Mouse (Mus musculus): ENCODE measurements around the gene Zcwpw1. TPM values are rescaled to one million over a fixed set of nuclear protein-coding genes. Genes with fewer than 3 reads are reported as not detected.

Zcwpw1 gene
- polyA plus RNA-seq, 1 experiment from 2014 or later, result 2.7 TPM

DNA sequence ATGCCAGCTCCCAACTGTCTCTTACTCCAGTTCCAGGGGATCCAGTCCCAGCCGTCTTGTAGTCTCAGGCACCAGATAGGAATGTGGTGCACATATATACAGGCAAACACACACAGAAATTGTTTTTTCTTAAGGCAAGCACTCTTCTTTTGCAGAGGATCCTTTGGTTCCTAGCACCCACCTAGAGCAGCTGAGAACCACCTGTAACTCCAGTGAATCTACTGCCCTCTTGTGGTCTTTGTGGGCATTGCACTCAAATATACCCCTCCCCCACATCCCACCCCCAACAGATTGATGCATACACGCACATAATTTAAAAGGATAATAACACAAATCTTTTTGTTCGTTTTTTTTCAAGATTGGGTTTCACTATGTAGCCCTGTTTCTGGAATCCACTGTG is 21.3 kb upstream of the Zcwpw1 start:
- H3K4me3 ChIP-seq (ENCODE audit: low read depth, low read length), result no peak overlapping the region
- no peaks in the 10 kb centered on the region for H3K27me3 ChIP-seq (ENCODE audit: control insufficient read depth, insufficient read depth, low read length)
- no peaks in the 10 kb centered on the region for H3K4me1 ChIP-seq (replicated peaks; ENCODE audit: control insufficient read depth, insufficient read depth)
- WGBS, result 67% methylated on average over 3 of the region's 3 CpGs
- DNase-seq (ENCODE audit: low spot score) (no peak), ATAC-seq (ENCODE audit: low FRiP score, low TSS enrichment) (no peak)
- no peak overlapping the region for H3K4me2 ChIP-seq (replicated peaks; ENCODE audit: low read depth)
- peak; percentile 70 for TF ChIP-seq CTCF (IDR thresholded peaks at IDR 0.05; ENCODE audit: low read depth)
- TF ChIP-seq EP300 (optimal IDR thresholded peaks at IDR 0.05), result no peak
- no peak overlapping the region for H3K27ac ChIP-seq (replicated peaks)
- H3K9ac ChIP-seq (ENCODE audit: low read length), result no peak overlapping the region
- no peaks in the 10 kb centered on the region for H3K36me3 ChIP-seq (ENCODE audit: control insufficient read depth, insufficient read depth, low read length)
- no peaks in the 10 kb centered on the region for H3K9me3 ChIP-seq (ENCODE audit: control insufficient read depth, low read length)

GRCm38 (mm10) chr5:137768475-137768874 is 19.1 kb upstream of the Zcwpw1 start:
- 65% methylated on average over 1 of the region's 1 CpGs for WGBS
- Histone ChIP-seq H3K4me1 (replicated peaks; ENCODE audit: control insufficient read depth, insufficient read depth) (no peaks in the 10 kb centered on the region), H3K27me3 (ENCODE audit: control insufficient read depth, insufficient read depth, low read length) (no peaks in the 10 kb centered on the region), H3K9me3 (ENCODE audit: control insufficient read depth, low read length) (no peaks in the 10 kb centered on the region), H3K4me3 (ENCODE audit: low read depth, low read length) (no peak overlapping the region), H3K9ac (ENCODE audit: low read length) (no peak overlapping the region), H3K36me3 (ENCODE audit: control insufficient read depth, insufficient read depth, low read length) (no peaks in the 10 kb centered on the region), H3K4me2 (replicated peaks; ENCODE audit: low read depth) (no peak overlapping the region), H3K27ac (replicated peaks) (no peak overlapping the region)
- no peak for TF ChIP-seq EP300 (optimal IDR thresholded peaks at IDR 0.05)
- TF ChIP-seq CTCF (IDR thresholded peaks at IDR 0.05; ENCODE audit: low read depth), result no peak
- no peak for DNase-seq (ENCODE audit: low spot score)
- ATAC-seq (ENCODE audit: low FRiP score, low TSS enrichment), result no peak

DNA sequence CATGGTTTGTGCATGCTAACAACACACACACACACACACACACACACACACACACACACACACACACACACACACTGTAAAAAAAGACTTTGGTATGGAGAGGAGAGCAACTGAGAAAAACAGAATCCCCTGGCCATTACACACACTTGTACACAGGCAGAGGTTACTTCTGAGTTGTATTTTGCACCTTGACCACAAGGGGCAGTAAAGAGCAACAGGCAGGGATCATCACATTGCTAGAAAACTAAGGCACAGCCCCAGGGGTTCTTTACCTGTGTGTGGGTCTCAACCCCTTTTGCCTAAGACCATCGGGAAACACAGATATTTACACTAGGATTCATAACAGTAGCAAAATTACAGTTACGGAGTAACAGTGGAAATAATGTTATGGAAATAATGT is 16.9 kb upstream of the Zcwpw1 start:
- no peak for DNase-seq (ENCODE audit: low spot score)
- Histone ChIP-seq H3K9me3 (ENCODE audit: control insufficient read depth, low read length) (no peaks in the 10 kb centered on the region), H3K9ac (ENCODE audit: low read length) (no peak overlapping the region), H3K4me3 (ENCODE audit: low read depth, low read length) (no peak overlapping the region), H3K27ac (replicated peaks) (no peak overlapping the region), H3K4me1 (replicated peaks; ENCODE audit: control insufficient read depth, insufficient read depth) (no peaks in the 10 kb centered on the region), H3K4me2 (replicated peaks; ENCODE audit: low read depth) (no peak overlapping the region), H3K27me3 (ENCODE audit: control insufficient read depth, insufficient read depth, low read length) (no peaks in the 10 kb centered on the region), H3K36me3 (ENCODE audit: control insufficient read depth, insufficient read depth, low read length) (no peaks in the 10 kb centered on the region)
- WGBS, result 48% methylated on average over 2 of the region's 2 CpGs
- ATAC-seq (ENCODE audit: low FRiP score, low TSS enrichment), result peak; percentile 39; the same call in 1 of the 2 replicates
- TF ChIP-seq CTCF (IDR thresholded peaks at IDR 0.05; ENCODE audit: low read depth) (peak; percentile 94), EP300 (optimal IDR thresholded peaks at IDR 0.05) (no peak)

- Histone ChIP-seq H3K9me3 (ENCODE audit: control insufficient read depth, low read length) (no peaks in the 10 kb centered on the region), H3K27me3 (ENCODE audit: control insufficient read depth, insufficient read depth, low read length) (no peaks in the 10 kb centered on the region), H3K27ac (replicated peaks) (no peak overlapping the region), H3K36me3 (ENCODE audit: control insufficient read depth, insufficient read depth, low read length) (no peaks in the 10 kb centered on the region), H3K9ac (ENCODE audit: low read length) (no peak overlapping the region), H3K4me3 (ENCODE audit: low read depth, low read length) (no peak overlapping the region), H3K4me2 (replicated peaks; ENCODE audit: low read depth) (no peak overlapping the region), H3K4me1 (replicated peaks; ENCODE audit: control insufficient read depth, insufficient read depth) (no peaks in the 10 kb centered on the region)
- ATAC-seq (ENCODE audit: low FRiP score, low TSS enrichment) (no peak), DNase-seq (ENCODE audit: low spot score) (no peak)
- no peak for TF ChIP-seq EP300 (optimal IDR thresholded peaks at IDR 0.05)
- no peak for TF ChIP-seq CTCF (IDR thresholded peaks at IDR 0.05; ENCODE audit: low read depth)
These were observed 14.8 kb upstream of the Zcwpw1 start for GRCm38 (mm10) chr5:137772755-137773154.

DNA sequence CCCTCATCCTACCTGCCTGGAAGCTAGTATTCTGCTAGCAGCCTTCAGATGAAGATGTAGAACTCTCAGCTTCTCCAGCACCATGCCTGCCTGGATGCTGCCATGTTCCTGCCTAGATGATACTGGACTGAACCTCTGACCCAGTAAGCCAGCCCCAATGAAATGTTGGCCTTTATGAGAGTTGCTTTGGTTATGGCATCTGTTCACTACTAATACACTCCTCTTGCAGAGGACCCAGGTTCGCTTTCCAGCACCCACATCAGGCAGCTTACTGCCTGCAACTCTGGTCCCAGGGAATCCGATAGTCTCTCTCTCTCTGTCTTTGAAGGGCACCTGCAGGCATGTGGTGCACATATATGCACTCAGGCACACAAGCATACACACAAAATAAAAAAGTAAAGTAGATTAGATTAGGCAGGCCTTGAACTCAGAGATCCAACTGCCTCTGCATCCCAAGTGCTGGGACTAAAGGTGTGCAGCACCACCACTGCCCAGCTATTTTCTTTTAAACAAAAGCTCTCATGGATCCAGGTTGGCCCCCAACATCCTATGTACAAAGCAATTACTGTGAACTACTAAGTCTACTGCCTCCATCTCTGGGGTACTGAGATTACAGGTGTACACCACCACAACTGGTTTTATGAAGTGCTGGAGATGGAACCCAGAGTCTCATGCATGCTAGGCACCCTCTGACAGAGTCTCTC is 11.9 kb upstream of the Zcwpw1 start:
- 87% methylated on average over 2 of the region's 2 CpGs for WGBS
- TF ChIP-seq EP300 (optimal IDR thresholded peaks at IDR 0.05) (no peak), CTCF (IDR thresholded peaks at IDR 0.05; ENCODE audit: low read depth) (no peak)

DNA sequence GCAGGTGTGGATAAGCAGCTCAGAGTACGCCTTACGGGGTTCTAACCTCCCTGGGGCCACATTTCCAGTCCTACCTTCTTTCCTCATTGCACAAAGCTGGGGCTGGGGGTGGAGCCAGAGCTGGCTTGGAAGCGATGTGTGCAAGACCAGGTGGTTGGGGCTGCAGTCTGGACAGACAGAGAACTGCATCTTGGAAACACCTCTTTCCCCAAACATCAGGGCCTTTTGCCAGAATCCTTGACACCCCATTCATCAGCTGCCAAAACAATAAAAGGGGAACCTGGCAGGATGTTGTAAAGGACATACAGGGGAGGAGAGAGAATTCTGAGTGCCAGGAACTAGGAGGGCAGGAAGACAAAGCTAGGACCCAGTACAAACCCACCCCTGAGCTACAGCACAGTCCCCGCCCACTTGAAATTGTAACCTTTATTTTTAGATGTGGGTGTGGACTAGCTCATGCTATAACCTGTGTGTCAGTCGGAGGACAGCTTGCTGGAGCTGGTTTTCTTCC is 11.1 kb upstream of the Zcwpw1 start:
- ATAC-seq (ENCODE audit: low FRiP score, low TSS enrichment) (peak; percentile 33; the same call in 1 of the 2 replicates), DNase-seq (ENCODE audit: low spot score) (peak; percentile 62)
- Histone ChIP-seq H3K4me2 (replicated peaks; ENCODE audit: low read depth) (no peak overlapping the region), H3K4me1 (replicated peaks; ENCODE audit: control insufficient read depth, insufficient read depth) (no peaks in the 10 kb centered on the region), H3K9ac (ENCODE audit: low read length) (no peak overlapping the region), H3K27me3 (ENCODE audit: control insufficient read depth, insufficient read depth, low read length) (no peaks in the 10 kb centered on the region), H3K4me3 (ENCODE audit: low read depth, low read length) (no peak overlapping the region), H3K36me3 (ENCODE audit: control insufficient read depth, insufficient read depth, low read length) (0 out of 2 replicates have a peak, but pooled peaks cover 2% of the 10 kb centered on the region), H3K9me3 (ENCODE audit: control insufficient read depth, low read length) (no peaks in the 10 kb centered on the region), H3K27ac (replicated peaks) (0 out of 2 replicates have a peak overlapping the region, but pooled peaks have one; percentile 14)
- 15% methylated on average over 5 of the region's 5 CpGs for WGBS
- TF ChIP-seq EP300 (optimal IDR thresholded peaks at IDR 0.05), result no peak
- no peak; the same call in 1 of the 2 replicates for TF ChIP-seq CTCF (IDR thresholded peaks at IDR 0.05; ENCODE audit: low read depth)

More for the DNA sequence above, 11.9 kb upstream of the Zcwpw1 start:
- Histone ChIP-seq H3K4me1 (replicated peaks; ENCODE audit: control insufficient read depth, insufficient read depth) (no peaks in the 10 kb centered on the region), H3K9me3 (ENCODE audit: control insufficient read depth, low read length) (no peaks in the 10 kb centered on the region), H3K4me3 (ENCODE audit: low read depth, low read length) (no peak overlapping the region), H3K27me3 (ENCODE audit: control insufficient read depth, insufficient read depth, low read length) (no peaks in the 10 kb centered on the region), H3K36me3 (ENCODE audit: control insufficient read depth, insufficient read depth, low read length) (0 out of 2 replicates have a peak, but pooled peaks cover 1% of the 10 kb centered on the region), H3K9ac (ENCODE audit: low read length) (no peak overlapping the region), H3K27ac (replicated peaks) (0 out of 2 replicates have a peak overlapping the region, but pooled peaks have one; percentile 14), H3K4me2 (replicated peaks; ENCODE audit: low read depth) (no peak overlapping the region)
- DNase-seq (ENCODE audit: low spot score) (peak; percentile 8), ATAC-seq (ENCODE audit: low FRiP score, low TSS enrichment) (no peak)
